Mouse (Mus musculus): Measurements from ENCODE around the gene Etv6.

Etv6 gene

DNA sequence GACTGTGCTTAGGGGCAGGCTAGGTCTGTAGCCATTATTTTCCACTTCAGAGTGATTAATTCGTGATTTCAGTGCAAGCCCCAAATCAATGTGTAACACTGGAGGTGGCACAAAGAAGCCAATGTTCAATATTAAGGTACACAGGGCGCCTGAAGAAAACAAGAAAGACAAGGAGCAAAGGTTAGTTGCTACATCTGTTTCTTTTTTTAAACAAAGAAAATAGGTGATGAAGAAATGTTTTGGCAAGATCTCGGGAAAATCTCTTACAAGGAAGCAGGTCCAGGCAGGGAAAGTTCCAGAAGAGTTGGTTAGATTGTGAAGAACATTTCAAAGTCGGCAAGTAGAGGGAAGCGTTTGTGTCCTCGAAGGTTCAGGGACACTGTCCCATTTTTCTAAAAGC, 39.5 kb downstream of the Etv6 start:
- DNase-seq (ENCODE audit: low spot score in 2 of 2), result no peak

DNA sequence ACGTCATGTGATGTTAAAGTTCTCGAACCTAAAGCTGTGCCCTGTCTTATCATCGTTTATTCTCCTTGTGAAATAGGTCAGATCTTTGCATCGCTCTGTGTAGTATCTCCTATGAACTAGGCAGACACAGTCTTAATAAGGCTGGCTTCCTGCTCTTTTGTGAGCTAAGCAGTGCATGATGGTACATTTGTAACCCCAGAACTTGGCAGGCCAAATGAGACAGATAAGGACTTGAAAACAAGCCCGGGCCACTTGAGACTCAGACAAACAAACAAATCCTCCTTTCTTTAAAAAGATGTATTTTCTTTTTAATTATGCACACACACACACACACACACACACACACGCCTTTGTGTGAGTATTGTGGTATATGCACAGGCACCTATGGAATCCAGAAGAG, 42.5 kb downstream of the Etv6 start:
- no peak for DNase-seq (ENCODE audit: low spot score in 2 of 2)

GRCm38 (mm10) chr6:134079112-134079511, 43.6 kb downstream of the Etv6 start:
- no peak for DNase-seq (ENCODE audit: low spot score in 2 of 2)

- no peak for DNase-seq (ENCODE audit: low spot score in 2 of 2)
These were observed 44.1 kb downstream of the Etv6 start for GRCm38 (mm10) chr6:134079563-134079962.

- DNase-seq (ENCODE audit: low spot score in 2 of 2), result no peak
These were observed 45.4 kb downstream of the Etv6 start for GRCm38 (mm10) chr6:134080946-134081345.

GRCm38 (mm10) chr6:134082229-134082920, 46.9 kb downstream of the Etv6 start:
- no peak for DNase-seq (ENCODE audit: low spot score in 2 of 2)

GRCm38 (mm10) chr6:134083428-134083827, 47.9 kb downstream of the Etv6 start:
- no peak for DNase-seq (ENCODE audit: low spot score in 2 of 2)

DNA sequence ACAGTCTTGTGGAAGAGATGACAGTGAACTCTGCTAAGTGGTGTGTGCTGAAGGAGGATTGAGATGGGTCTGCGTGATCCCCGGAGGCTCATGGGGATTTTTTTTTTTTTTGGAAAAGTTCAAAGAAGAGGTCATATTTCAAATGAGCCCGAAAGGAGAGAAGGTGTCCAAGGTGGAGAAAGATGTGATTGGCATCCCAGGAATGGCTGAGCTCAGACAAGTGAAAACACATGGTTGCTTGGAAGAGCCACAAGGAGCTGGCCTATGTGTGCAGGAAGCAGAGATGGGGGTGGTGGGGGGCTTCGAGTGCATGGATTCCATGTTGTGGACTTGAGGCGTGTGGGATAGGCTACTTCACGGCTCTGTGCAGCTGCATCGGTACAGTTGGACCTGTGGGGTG, 50.9 kb downstream of the Etv6 start:
- DNase-seq (ENCODE audit: low spot score in 2 of 2), result no peak

DNA sequence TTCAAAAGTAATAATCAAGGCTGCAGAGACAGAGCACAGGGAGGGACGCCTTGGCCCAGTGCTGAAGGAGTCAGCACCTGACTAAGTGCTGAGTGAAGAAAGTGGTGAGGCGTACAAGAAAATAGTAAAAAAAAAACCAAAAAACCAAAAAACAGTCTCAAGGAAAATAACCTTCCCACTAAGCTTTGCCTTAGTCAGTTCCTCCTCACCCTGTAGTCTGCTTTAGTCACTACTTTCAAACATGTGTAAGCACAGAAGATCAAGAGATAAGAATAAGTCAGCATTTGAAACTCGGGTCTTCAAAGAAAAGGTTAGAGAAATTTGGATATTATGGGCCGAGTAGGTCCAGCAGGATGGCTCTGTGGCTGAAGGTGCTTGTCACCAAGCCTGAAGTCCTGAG, 52.2 kb downstream of the Etv6 start:
- DNase-seq (ENCODE audit: low spot score in 2 of 2), result no peak

- no peak for DNase-seq (ENCODE audit: low spot score in 2 of 2)
These were observed 54.3 kb downstream of the Etv6 start for GRCm38 (mm10) chr6:134089671-134090377.

DNA sequence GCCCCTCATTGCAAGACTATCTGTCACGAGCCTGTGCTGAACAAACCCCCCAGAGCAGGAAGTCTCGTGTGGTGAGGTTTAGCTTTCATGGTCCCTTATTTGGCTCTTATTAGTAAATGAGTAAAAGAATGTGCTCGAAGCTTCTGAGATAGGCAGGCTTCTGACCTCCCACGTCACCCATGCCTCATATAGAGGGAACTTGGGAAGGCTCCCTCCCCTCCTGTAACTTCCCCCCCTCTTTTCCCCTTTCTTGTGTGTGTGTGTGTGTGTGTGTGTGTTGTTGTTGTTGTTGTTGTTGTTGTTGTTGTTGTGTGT, 54.8 kb downstream of the Etv6 start:
- no peak for DNase-seq (ENCODE audit: low spot score in 2 of 2)

GRCm38 (mm10) chr6:134090875-134091274, 55.4 kb downstream of the Etv6 start:
- no peak for DNase-seq (ENCODE audit: low spot score in 2 of 2)

- DNase-seq (ENCODE audit: low spot score in 2 of 2), result no peak
These were observed 55.9 kb downstream of the Etv6 start for GRCm38 (mm10) chr6:134091398-134091801.

GRCm38 (mm10) chr6:134094066-134094465, 58.6 kb downstream of the Etv6 start:
- DNase-seq (ENCODE audit: low spot score in 2 of 2), result no peak

GRCm38 (mm10) chr6:134094620-134095019, 59.1 kb downstream of the Etv6 start:
- DNase-seq (ENCODE audit: low spot score in 2 of 2), result no peak

GRCm38 (mm10) chr6:134095582-134095981, 60.1 kb downstream of the Etv6 start:
- no peak for DNase-seq (ENCODE audit: low spot score in 2 of 2)

- no peak for DNase-seq (ENCODE audit: low spot score in 2 of 2)
These were observed 64.7 kb downstream of the Etv6 start for GRCm38 (mm10) chr6:134099976-134100743.

DNA sequence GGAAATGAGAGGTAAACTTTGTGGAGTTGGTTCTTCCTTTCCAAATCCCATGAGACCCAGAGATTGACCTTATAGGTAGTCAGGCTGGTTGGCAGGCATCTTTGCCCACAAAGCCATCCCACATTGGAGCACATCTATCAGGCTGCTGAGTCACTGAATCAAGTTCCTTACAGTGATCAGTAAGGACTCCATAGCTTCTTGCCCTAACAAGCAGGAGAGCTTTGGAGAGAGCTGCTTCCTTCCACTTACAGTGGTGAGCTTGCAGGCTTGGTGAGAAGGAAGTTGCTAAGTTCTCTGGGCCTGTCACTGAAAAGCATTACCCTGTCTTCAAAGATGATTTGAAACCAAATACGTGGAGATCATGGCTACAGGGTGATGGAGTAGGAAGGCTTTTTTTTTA, 66.9 kb downstream of the Etv6 start:
- no peak for DNase-seq (ENCODE audit: low spot score in 2 of 2)

DNA sequence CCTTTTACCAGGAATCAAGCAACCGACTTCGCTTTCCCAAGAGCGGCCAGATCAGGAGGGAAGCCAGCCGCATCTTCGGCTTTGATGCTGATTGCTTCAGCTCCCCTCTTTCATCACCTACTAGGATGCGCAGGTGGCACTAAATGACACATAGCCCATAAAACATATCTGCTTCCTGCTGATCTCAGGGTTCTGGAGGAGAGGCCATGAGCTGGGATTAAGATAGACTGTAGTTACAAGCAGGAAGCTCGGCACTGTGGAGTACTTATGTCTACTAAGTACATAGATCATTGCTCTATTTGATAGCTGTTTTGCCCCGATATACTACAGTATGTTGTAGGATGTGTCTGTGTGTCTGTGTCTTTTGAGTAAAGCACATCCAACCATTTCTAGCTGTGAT, 68.0 kb downstream of the Etv6 start:
- DNase-seq (ENCODE audit: low spot score in 2 of 2), result no peak

GRCm38 (mm10) chr6:134105514-134106201, 70.2 kb downstream of the Etv6 start:
- DNase-seq (ENCODE audit: low spot score in 2 of 2), result no peak

GRCm38 (mm10) chr6:134107696-134108095, 72.2 kb downstream of the Etv6 start:
- DNase-seq (ENCODE audit: low spot score in 2 of 2), result no peak

DNA sequence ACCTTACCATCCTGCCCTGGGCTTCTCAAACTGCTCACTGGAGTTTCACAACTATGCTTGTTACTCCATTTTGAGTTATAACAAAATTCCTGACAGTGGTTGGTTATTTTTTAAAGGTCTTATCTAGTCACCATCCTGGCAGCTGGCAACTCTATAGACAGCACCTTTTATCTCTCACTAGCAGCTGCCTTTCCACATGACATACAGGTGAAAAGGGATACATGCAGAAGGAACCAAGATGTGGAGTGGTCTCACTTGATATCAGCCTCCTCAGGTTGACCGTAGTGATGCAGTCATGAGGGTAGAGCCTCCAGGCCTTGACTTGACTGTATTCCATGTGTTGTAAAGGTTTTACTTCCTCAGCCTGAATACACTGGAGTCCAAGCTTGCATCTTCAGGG, 74.2 kb downstream of the Etv6 start:
- DNase-seq (ENCODE audit: low spot score in 2 of 2), result no peak

All from thymus, postnatal 10 days (tissue).